Mouse (Mus musculus): ENCODE measurements around the gene Kif6. TPM values are rescaled to one million over a fixed set of nuclear protein-coding genes. Genes with fewer than 3 reads are reported as not detected.
A peak's percentile ranks its signal among the peaks of the same experiment; 100 is the strongest.

Gene Kif6
- polyA plus RNA-seq, 1 experiment: not detected

DNA sequence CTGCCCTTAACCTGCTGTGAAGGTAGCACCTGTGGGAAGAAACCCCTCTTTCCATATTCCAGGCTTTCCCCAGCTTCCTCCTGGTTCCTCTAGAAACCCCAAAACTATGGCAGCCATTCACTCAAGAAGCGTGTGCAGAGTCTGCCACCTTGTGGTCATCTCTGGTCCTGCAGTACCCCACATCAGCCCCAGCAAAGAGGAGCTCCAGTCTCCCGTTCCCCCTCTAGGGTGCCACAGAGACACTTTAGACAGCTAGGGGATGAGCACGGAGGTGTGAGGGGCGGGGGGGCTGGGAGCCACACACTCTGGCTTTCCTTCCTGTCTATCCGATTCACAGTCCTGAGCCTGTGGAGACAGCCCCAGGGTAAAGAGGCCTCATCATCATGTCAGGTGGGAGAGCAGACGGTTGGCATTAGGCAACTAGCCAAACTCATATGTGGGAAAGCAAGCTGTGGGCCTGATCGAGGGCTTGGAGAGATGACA lies 284.0 kb downstream of the Kif6 start:
- Histone ChIP-seq H3K4me1 (ENCODE audit: control insufficient read depth, insufficient read depth, low read length) (0 out of 2 replicates have a peak, but pooled peaks cover 2% of the 10 kb centered on the region), H3K4me3 (ENCODE audit: insufficient read depth, low read depth, low read length) (no peak overlapping the region), H3K27ac (ENCODE audit: insufficient read depth, low read depth, low read length) (no peak overlapping the region)
- TF ChIP-seq POLR2A (IDR thresholded peaks at IDR 0.05; ENCODE audit: insufficient read depth, low read depth, low read length) (no peak), CTCF (IDR thresholded peaks at IDR 0.05; ENCODE audit: insufficient read depth, low read depth, low read length) (peak; percentile 82)
- 10% methylated on average over 7 of the region's 7 CpGs for WGBS

DNA sequence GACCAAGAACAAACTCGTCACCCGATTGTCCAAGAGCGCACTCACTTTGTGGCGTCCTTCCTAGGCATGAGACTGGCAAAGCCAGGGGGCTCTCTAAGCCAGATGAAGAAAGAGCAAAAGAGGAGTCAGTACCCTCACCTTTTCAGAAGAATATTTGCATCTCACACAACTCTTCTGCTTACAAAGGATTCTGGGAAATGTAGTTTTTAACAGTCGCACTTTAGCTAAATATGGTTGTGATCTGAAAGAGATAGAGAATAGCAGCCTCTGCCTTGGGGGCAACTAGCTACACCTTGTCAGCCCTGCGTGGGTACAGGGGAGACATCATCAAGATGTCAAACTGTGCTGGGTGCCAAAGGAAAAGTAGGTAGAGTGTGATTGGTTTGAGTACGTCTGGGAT lies 287.7 kb downstream of the Kif6 start:
- H3K27ac ChIP-seq (ENCODE audit: insufficient read depth, low read depth, low read length): no peak overlapping the region
- H3K4me1 ChIP-seq (ENCODE audit: control insufficient read depth, insufficient read depth, low read length): 0 out of 2 replicates have a peak, but pooled peaks cover 2% of the 10 kb centered on the region
- 85% methylated on average over 7 of the region's 7 CpGs for WGBS
- no peak overlapping the region for H3K4me3 ChIP-seq (ENCODE audit: insufficient read depth, low read depth, low read length)
- TF ChIP-seq POLR2A (IDR thresholded peaks at IDR 0.05; ENCODE audit: insufficient read depth, low read depth, low read length) (no peak), CTCF (IDR thresholded peaks at IDR 0.05; ENCODE audit: insufficient read depth, low read depth, low read length) (no peak)

DNA sequence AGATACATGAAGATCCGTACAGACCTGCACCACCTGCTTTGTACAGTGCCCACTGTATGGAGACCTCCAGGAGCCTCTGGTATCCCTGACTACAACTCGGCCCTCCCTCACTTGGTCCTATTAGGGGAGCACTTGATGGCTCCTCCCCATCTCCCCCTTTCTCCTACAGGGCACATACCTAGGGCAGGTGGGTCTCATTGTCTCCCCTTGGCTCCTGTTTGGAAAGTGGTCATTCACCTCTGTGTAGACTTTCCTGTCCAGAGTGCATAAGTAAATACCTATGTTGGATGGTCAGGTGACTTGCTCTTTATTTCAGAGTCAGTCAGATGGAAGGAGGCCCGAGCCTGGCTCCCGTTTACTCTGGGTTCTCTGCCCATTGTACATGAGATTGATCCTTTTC lies 308.5 kb downstream of the Kif6 start:
- TF ChIP-seq CTCF (IDR thresholded peaks at IDR 0.05; ENCODE audit: insufficient read depth, low read depth, low read length) (no peak), POLR2A (IDR thresholded peaks at IDR 0.05; ENCODE audit: insufficient read depth, low read depth, low read length) (no peak)
- WGBS: 79% methylated on average over 4 of the region's 4 CpGs

DNA sequence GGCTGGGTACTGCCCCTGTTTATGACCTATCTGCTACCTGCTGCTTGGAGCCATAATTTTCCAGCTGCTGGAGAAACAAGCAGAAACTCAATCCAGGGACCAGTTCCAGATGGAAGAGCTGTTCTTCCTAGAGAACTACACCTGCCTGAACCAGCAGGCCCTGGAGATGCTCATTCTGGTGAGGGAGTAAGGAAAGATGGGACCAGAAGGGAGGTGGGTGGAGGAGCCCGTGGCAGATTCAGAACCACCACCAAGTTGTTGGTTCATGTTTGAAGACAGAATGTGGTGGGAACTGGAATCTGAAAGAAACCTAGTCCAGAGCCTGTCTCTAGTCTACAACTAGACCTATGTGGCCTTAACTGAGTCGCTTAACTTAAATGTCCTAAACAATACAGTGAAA lies 312.7 kb downstream of the Kif6 start:
- no peak overlapping the region for H3K27ac ChIP-seq (ENCODE audit: insufficient read depth, low read depth, low read length)
- 85% methylated on average over 2 of the region's 2 CpGs for whole genome bisulfite sequencing
- TF ChIP-seq POLR2A (IDR thresholded peaks at IDR 0.05; ENCODE audit: insufficient read depth, low read depth, low read length) (no peak), CTCF (IDR thresholded peaks at IDR 0.05; ENCODE audit: insufficient read depth, low read depth, low read length) (no peak)
- no peaks in the 10 kb centered on the region for H3K4me1 ChIP-seq (ENCODE audit: control insufficient read depth, insufficient read depth, low read length)
- no peak overlapping the region for H3K4me3 ChIP-seq (ENCODE audit: insufficient read depth, low read depth, low read length)

More for the DNA sequence above, 308.5 kb downstream of the Kif6 start:
- Histone ChIP-seq H3K4me3 (ENCODE audit: insufficient read depth, low read depth, low read length) (no peak overlapping the region), H3K4me1 (ENCODE audit: control insufficient read depth, insufficient read depth, low read length) (no peaks in the 10 kb centered on the region), H3K27ac (ENCODE audit: insufficient read depth, low read depth, low read length) (no peak overlapping the region)

DNA sequence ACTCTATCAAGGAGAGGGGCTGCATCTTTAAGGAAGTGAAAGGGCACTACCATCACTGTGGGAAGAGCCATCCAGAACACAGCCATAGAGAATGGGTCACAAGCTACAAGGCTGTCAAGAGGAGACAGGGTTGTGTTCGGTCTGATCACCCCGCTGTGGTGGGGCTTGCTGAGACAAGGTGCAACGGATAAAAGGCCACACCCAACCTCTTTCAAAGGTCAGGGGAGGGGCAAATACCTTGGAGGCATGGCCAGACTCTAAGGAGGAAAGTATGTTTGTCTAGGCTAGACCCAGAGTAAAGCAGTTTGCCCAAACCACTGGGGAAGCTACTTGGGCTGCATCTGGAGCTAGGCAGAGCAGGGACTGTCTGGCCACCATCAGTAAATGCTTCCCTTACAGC lies 318.9 kb downstream of the Kif6 start:
- no peak for TF ChIP-seq POLR2A (IDR thresholded peaks at IDR 0.05; ENCODE audit: insufficient read depth, low read depth, low read length)
- no peak for TF ChIP-seq CTCF (IDR thresholded peaks at IDR 0.05; ENCODE audit: insufficient read depth, low read depth, low read length)
- no peak overlapping the region for H3K27ac ChIP-seq (ENCODE audit: insufficient read depth, low read depth, low read length)
- H3K4me3 ChIP-seq (ENCODE audit: insufficient read depth, low read depth, low read length): no peak overlapping the region
- WGBS: 75% methylated on average over 3 of the region's 3 CpGs
- no peaks in the 10 kb centered on the region for H3K4me1 ChIP-seq (ENCODE audit: control insufficient read depth, insufficient read depth, low read length)

DNA sequence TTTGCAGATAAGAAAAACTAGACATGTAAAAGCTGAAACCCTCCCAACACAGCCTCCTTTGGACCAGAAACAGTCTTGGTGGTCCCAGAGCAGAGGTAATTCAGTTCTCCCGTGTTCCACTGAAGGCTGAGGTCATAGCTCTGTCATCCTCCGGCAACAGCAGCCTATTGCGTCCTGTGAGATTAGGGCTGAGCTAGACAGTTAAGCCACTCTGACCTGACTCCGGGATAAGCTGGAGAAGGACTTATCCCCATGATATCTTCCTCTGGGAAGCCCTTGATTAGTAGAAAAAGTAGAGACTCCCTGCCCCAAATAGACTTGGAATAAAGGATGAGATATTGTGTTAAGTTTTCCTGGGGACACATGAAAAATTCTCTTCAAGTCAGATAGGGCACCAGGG lies 319.6 kb downstream of the Kif6 start:
- 57% methylated on average over 4 of the region's 4 CpGs for WGBS
- Histone ChIP-seq H3K4me3 (ENCODE audit: insufficient read depth, low read depth, low read length) (no peak overlapping the region), H3K27ac (ENCODE audit: insufficient read depth, low read depth, low read length) (no peak overlapping the region), H3K4me1 (ENCODE audit: control insufficient read depth, insufficient read depth, low read length) (no peaks in the 10 kb centered on the region)
- TF ChIP-seq CTCF (IDR thresholded peaks at IDR 0.05; ENCODE audit: insufficient read depth, low read depth, low read length): no peak
- TF ChIP-seq POLR2A (IDR thresholded peaks at IDR 0.05; ENCODE audit: insufficient read depth, low read depth, low read length): no peak

DNA sequence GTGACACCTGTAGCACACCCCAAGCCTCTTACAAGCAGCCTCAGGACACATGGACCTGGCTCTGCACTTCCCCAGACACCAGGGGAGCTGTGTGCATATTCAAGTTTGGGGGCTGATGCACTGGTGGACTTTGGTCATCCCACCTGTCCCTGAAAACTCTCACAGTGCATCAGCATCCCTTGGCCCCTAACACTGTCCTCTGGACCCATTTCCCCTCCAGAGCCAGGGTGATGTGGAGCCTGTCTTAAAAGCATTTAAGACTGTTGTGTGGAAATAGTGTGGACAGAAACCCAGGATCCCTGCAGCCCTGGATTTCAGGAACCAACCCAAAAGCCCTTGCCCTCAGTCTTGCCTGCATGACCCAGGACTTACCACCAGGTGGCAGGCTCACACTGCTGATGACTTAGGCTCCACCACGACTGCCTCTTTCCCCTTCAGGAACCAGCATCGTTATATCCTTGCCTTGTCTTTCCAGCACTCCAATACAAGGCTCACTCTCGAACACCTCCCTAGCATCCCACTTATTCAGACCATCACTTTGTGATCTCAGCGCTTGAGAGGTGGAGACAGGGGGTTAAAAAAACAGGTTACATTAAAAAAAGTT lies 320.8 kb downstream of the Kif6 start:
- WGBS: under 1% methylated on average over 4 of the region's 4 CpGs
- no peak overlapping the region for H3K4me3 ChIP-seq (ENCODE audit: insufficient read depth, low read depth, low read length)
- H3K27ac ChIP-seq (ENCODE audit: insufficient read depth, low read depth, low read length): no peak overlapping the region
- no peaks in the 10 kb centered on the region for H3K4me1 ChIP-seq (ENCODE audit: control insufficient read depth, insufficient read depth, low read length)
- peak; percentile 84 for TF ChIP-seq CTCF (IDR thresholded peaks at IDR 0.05; ENCODE audit: insufficient read depth, low read depth, low read length)
- TF ChIP-seq POLR2A (IDR thresholded peaks at IDR 0.05; ENCODE audit: insufficient read depth, low read depth, low read length): no peak

DNA sequence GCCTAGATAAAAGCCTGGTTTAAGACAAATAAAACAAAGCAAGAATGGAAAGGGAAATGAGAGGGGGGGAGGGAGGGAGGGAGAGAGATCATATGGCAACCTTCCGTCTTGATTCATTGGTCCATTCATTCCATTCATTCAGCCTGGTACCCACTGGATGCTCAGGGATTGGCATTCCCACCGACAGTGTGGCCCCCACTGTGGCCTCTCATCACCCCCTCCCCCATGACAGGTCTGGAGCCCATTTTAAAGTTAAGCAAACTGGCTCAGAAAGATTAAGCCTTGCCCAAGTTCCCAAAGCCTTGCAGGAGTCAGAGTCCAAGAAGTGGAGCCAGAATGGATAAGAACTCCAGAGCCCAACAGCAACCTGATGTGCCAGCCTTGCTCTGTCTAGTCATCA lies 321.3 kb downstream of the Kif6 start:
- Histone ChIP-seq H3K4me1 (ENCODE audit: control insufficient read depth, insufficient read depth, low read length) (no peaks in the 10 kb centered on the region), H3K27ac (ENCODE audit: insufficient read depth, low read depth, low read length) (no peak overlapping the region), H3K4me3 (ENCODE audit: insufficient read depth, low read depth, low read length) (no peak overlapping the region)
- WGBS: 23% methylated on average over 2 of the region's 2 CpGs
- no peak for TF ChIP-seq CTCF (IDR thresholded peaks at IDR 0.05; ENCODE audit: insufficient read depth, low read depth, low read length)
- no peak for TF ChIP-seq POLR2A (IDR thresholded peaks at IDR 0.05; ENCODE audit: insufficient read depth, low read depth, low read length)

DNA sequence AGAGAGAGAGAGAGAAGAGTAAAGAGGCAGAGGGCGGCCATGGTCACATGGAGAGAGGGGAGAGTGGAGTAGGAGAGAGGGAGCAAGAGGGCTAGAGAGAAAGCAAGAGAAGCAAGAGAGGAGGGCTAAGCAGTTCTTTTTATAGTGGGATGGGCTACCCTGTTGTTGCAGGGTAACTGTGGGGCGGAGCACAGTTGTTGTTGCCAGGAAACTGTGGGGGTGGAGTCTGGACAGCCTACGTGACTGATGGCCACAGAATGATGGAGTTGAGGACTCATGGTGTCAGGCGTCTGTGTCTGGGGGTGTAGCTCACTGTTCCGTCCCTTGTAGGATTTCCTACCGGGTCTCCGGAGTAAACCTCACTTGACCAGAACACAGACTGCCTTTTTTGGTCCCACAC lies 324.2 kb downstream of the Kif6 start:
- TF ChIP-seq POLR2A (IDR thresholded peaks at IDR 0.05; ENCODE audit: insufficient read depth, low read depth, low read length) (no peak), CTCF (IDR thresholded peaks at IDR 0.05; ENCODE audit: insufficient read depth, low read depth, low read length) (no peak)
- no peaks in the 10 kb centered on the region for H3K4me1 ChIP-seq (ENCODE audit: control insufficient read depth, insufficient read depth, low read length)
- no peak overlapping the region for H3K4me3 ChIP-seq (ENCODE audit: insufficient read depth, low read depth, low read length)
- 90% methylated on average over 7 of the region's 7 CpGs for WGBS
- H3K27ac ChIP-seq (ENCODE audit: insufficient read depth, low read depth, low read length): no peak overlapping the region
